Mouse (Mus musculus): ENCODE measurements around the gene Ahcyl1.
"Not testable (repeated sequence)": the region's sequence is repeated elsewhere in the genome, so short reads cannot be mapped to it uniquely, and the experiment has no call there.

Gene Ahcyl1

GRCm38 (mm10) chr3:107695948-107696881 is at the start of gene Ahcyl1:
Ahcyl1 (minus strand) TSS chr3:107696560.
- DNase-seq (ENCODE audit: low spot score), result peak; percentile 99

- DNase-seq (ENCODE audit: low spot score), result no peak
Measured at GRCm38 (mm10) chr3:107746026-107746425, 49.7 kb upstream of the Ahcyl1 start.

- DNase-seq (ENCODE audit: low spot score), result no peak
Measured at GRCm38 (mm10) chr3:107743650-107744049, 47.3 kb upstream of the Ahcyl1 start.

GRCm38 (mm10) chr3:107743107-107743506 is 46.7 kb upstream of the Ahcyl1 start:
- DNase-seq (ENCODE audit: low spot score), result no peak

GRCm38 (mm10) chr3:107742071-107742710 is 45.8 kb upstream of the Ahcyl1 start:
- DNase-seq (ENCODE audit: low spot score), result no peak

- DNase-seq (ENCODE audit: low spot score), result no peak
Measured at GRCm38 (mm10) chr3:107741387-107741786, 45.0 kb upstream of the Ahcyl1 start.

- peak; percentile 74 for DNase-seq (ENCODE audit: low spot score)
Measured at GRCm38 (mm10) chr3:107740578-107741207, 44.3 kb upstream of the Ahcyl1 start.

- no peak for DNase-seq (ENCODE audit: low spot score)
Measured at GRCm38 (mm10) chr3:107739966-107740365, 43.6 kb upstream of the Ahcyl1 start.

- DNase-seq (ENCODE audit: low spot score), result no peak
Measured at GRCm38 (mm10) chr3:107739456-107739855, 43.1 kb upstream of the Ahcyl1 start.

- no peak for DNase-seq (ENCODE audit: low spot score)
Measured at GRCm38 (mm10) chr3:107738620-107739019, 42.3 kb upstream of the Ahcyl1 start.

- no peak for DNase-seq (ENCODE audit: low spot score)
Measured at GRCm38 (mm10) chr3:107737609-107738190, 41.3 kb upstream of the Ahcyl1 start.

GRCm38 (mm10) chr3:107735620-107736019 is 39.3 kb upstream of the Ahcyl1 start:
- DNase-seq (ENCODE audit: low spot score), result not testable (repeated sequence)

GRCm38 (mm10) chr3:107733329-107733728 is 37.0 kb upstream of the Ahcyl1 start:
- DNase-seq (ENCODE audit: low spot score), result no peak

GRCm38 (mm10) chr3:107730236-107730635 is 33.9 kb upstream of the Ahcyl1 start:
- DNase-seq (ENCODE audit: low spot score), result no peak

GRCm38 (mm10) chr3:107728509-107728908 is 32.1 kb upstream of the Ahcyl1 start:
- no peak for DNase-seq (ENCODE audit: low spot score)

- DNase-seq (ENCODE audit: low spot score), result no peak
Measured at GRCm38 (mm10) chr3:107715971-107716370, 19.6 kb upstream of the Ahcyl1 start.

GRCm38 (mm10) chr3:107714276-107714933 is 18.0 kb upstream of the Ahcyl1 start:
- no peak for DNase-seq (ENCODE audit: low spot score)

- DNase-seq (ENCODE audit: low spot score), result no peak
Measured at GRCm38 (mm10) chr3:107712081-107712480, 15.7 kb upstream of the Ahcyl1 start.

- no peak for DNase-seq (ENCODE audit: low spot score)
Measured at GRCm38 (mm10) chr3:107709156-107709555, 12.8 kb upstream of the Ahcyl1 start.

GRCm38 (mm10) chr3:107707239-107707638 is 10.9 kb upstream of the Ahcyl1 start:
- DNase-seq (ENCODE audit: low spot score), result no peak

GRCm38 (mm10) chr3:107706164-107706563 is 9.8 kb upstream of the Ahcyl1 start:
- no peak for DNase-seq (ENCODE audit: low spot score)

- DNase-seq (ENCODE audit: low spot score), result no peak
Measured at GRCm38 (mm10) chr3:107704371-107704705, 8.0 kb upstream of the Ahcyl1 start.

All from ovary, postnatal 14 days (tissue).